Mouse (Mus musculus) neural tube, embryonic 15.5 days (tissue): ENCODE results near the gene Cops8. TPM values are rescaled to one million over a fixed set of nuclear protein-coding genes. Genes with fewer than 3 reads are reported as not detected.

Experiments used
- ATAC-seq: fragments of 200-750 bp; cut with Nextera tagmentation; 2 replicates; pipeline ENCODE4 v1.8.0; 2017; ENCODE audit warnings: mild to moderate bottlenecking, moderate TSS enrichment, moderate library complexity; ENCODE audit not compliant: low FRiP score
- H3K27ac ChIP-seq: fragments of 300-500 bp; sonication (generic); replicated peaks from 2 replicates; pipeline ENCODE4 v1.5.1; 2015; ENCODE audit warnings: mild to moderate bottlenecking, inconsistent platforms
- H3K27me3 ChIP-seq: fragments of 300-500 bp; sonication (generic); replicated peaks from 2 replicates; pipeline ENCODE4 v1.6.1; 2015; ENCODE audit warnings: inconsistent platforms
- H3K36me3 ChIP-seq: fragments of 300-500 bp; sonication (generic); 2 replicates; pipeline ENCODE4 v1.6.1; 2015; ENCODE audit warnings: inconsistent platforms
- H3K4me1 ChIP-seq: fragments of 300-500 bp; sonication (generic); 2 replicates; pipeline ENCODE4 v1.6.1; 2015; ENCODE audit warnings: inconsistent platforms
- H3K4me2 ChIP-seq: fragments of 300-500 bp; sonication (generic); 2 replicates; pipeline ENCODE4 v1.6.1; 2015; ENCODE audit warnings: inconsistent platforms, mild to moderate bottlenecking, moderate library complexity
- H3K4me3 ChIP-seq: fragments of 300-500 bp; sonication (generic); replicated peaks from 2 replicates; pipeline ENCODE4 v1.5.1; 2015; ENCODE audit warnings: mild to moderate bottlenecking, inconsistent platforms
- H3K9ac ChIP-seq: fragments of 300-500 bp; sonication (generic); replicated peaks from 2 replicates; pipeline ENCODE4 v1.6.1; 2015; ENCODE audit warnings: mild to moderate bottlenecking, inconsistent platforms
- H3K9me3 ChIP-seq: fragments of 300-500 bp; sonication (generic); replicated peaks from 2 replicates; pipeline ENCODE4 v1.6.1; 2016; ENCODE audit warnings: inconsistent platforms
- WGBS: fragments of 180-500 bp; shearing (Covaris S2); methylation state at CpG from one replicate; pipeline ENCODE4 v1.1.7; 2015; ENCODE audit warnings: mixed read lengths; 5-methylcytosine and 5-hydroxymethylcytosine counted together
- polyA plus RNA-seq: library from polyadenylated mRNA; unstranded; fragments of >200 nt; fragmentation: Nextera tagmentation; extraction: Ambion mirVana; gene quantifications from 2 replicates; pipeline ENCODE4 v1.2.1, GENCODE M21; 2015

Gene Cops8
- 163 and 171 TPM in 2 replicates for polyA plus RNA-seq

GRCm38 (mm10) chr1:90602759-90603560 lies at the start of gene Cops8:
Cops8 (plus strand) TSS chr1:90602981.
- H3K9me3 ChIP-seq: no peaks in the 10 kb centered on the region
- WGBS: 5% methylated on average over 48 of the region's 48 CpGs
- peak within 1 kb of the TSS; percentile 77 for H3K27ac ChIP-seq
- peak within 1 kb of the TSS; percentile 66 for H3K9ac ChIP-seq
- H3K4me1 ChIP-seq: peaks cover 16% of the 10 kb centered on the region
- peak within 1 kb of the TSS; percentile 73 for H3K4me2 ChIP-seq
- H3K27me3 ChIP-seq: peaks cover 11% of the 10 kb centered on the region
- peak; percentile 99 for ATAC-seq
- peak within 1 kb of the TSS; percentile 57 for H3K4me3 ChIP-seq
- peaks cover 26% of the 10 kb centered on the region for H3K36me3 ChIP-seq

GRCm38 (mm10) chr1:90557140-90557539 lies 45.6 kb upstream of the Cops8 start:
- Histone ChIP-seq H3K9me3 (no peaks in the 10 kb centered on the region; the same call in 1 of the 2 replicates), H3K4me1 (peaks cover 4% of the 10 kb centered on the region; the same call in 1 of the 2 replicates), H3K27ac (no peak overlapping the region), H3K4me2 (no peak overlapping the region), H3K4me3 (no peak overlapping the region), H3K9ac (no peak overlapping the region), H3K27me3 (no peaks in the 10 kb centered on the region), H3K36me3 (no peaks in the 10 kb centered on the region)
- WGBS: 90% methylated on average over 1 of the region's 1 CpGs
- no peak for ATAC-seq

GRCm38 (mm10) chr1:90560942-90561726 lies 41.6 kb upstream of the Cops8 start:
- Histone ChIP-seq H3K36me3 (no peaks in the 10 kb centered on the region), H3K4me1 (peaks cover 5% of the 10 kb centered on the region; the same call in 1 of the 2 replicates), H3K4me2 (no peak overlapping the region), H3K9ac (no peak overlapping the region), H3K4me3 (no peak overlapping the region), H3K9me3 (no peaks in the 10 kb centered on the region; the same call in 1 of the 2 replicates), H3K27me3 (no peaks in the 10 kb centered on the region), H3K27ac (no peak overlapping the region)
- whole genome bisulfite sequencing: 19% methylated on average over 5 of the region's 5 CpGs
- ATAC-seq: no peak

GRCm38 (mm10) chr1:90563945-90564344 lies 38.8 kb upstream of the Cops8 start:
- H3K36me3 ChIP-seq: no peaks in the 10 kb centered on the region
- peaks cover 16% of the 10 kb centered on the region for H3K4me1 ChIP-seq
- no peaks in the 10 kb centered on the region for H3K27me3 ChIP-seq
- no peak overlapping the region for H3K9ac ChIP-seq
- WGBS: 86% methylated on average over 3 of the region's 3 CpGs
- H3K4me2 ChIP-seq: no peak overlapping the region
- no peak for ATAC-seq
- H3K9me3 ChIP-seq: no peaks in the 10 kb centered on the region
- H3K27ac ChIP-seq: no peak overlapping the region
- no peak overlapping the region for H3K4me3 ChIP-seq

- ATAC-seq: no peak
- Histone ChIP-seq H3K9ac (no peak overlapping the region), H3K4me3 (no peak overlapping the region), H3K9me3 (no peaks in the 10 kb centered on the region), H3K4me1 (peaks cover 12% of the 10 kb centered on the region), H3K27ac (no peak overlapping the region), H3K27me3 (no peaks in the 10 kb centered on the region), H3K4me2 (no peak overlapping the region), H3K36me3 (no peaks in the 10 kb centered on the region)
- WGBS: 48% methylated on average over 15 of the region's 15 CpGs
These were observed 35.9 kb upstream of the Cops8 start for GRCm38 (mm10) chr1:90566664-90567440.

GRCm38 (mm10) chr1:90573831-90574230 lies 28.9 kb upstream of the Cops8 start:
- Histone ChIP-seq H3K9ac (no peak overlapping the region), H3K27me3 (no peaks in the 10 kb centered on the region), H3K4me2 (no peak overlapping the region), H3K9me3 (no peaks in the 10 kb centered on the region), H3K36me3 (no peaks in the 10 kb centered on the region), H3K4me1 (peaks cover 8% of the 10 kb centered on the region; the same call in 1 of the 2 replicates), H3K27ac (no peak overlapping the region), H3K4me3 (no peak overlapping the region)
- no peak for ATAC-seq
- WGBS: 93% methylated on average over 6 of the region's 6 CpGs

- WGBS: 16% methylated on average over 3 of the region's 3 CpGs
- no peak for ATAC-seq
- H3K4me2 ChIP-seq: no peak overlapping the region
- no peak overlapping the region for H3K4me3 ChIP-seq
- H3K4me1 ChIP-seq: peaks cover 8% of the 10 kb centered on the region; the same call in 1 of the 2 replicates
- H3K27me3 ChIP-seq: no peaks in the 10 kb centered on the region
- no peaks in the 10 kb centered on the region for H3K9me3 ChIP-seq
- H3K9ac ChIP-seq: no peak overlapping the region
- H3K27ac ChIP-seq: no peak overlapping the region
- no peaks in the 10 kb centered on the region for H3K36me3 ChIP-seq
These were observed 27.9 kb upstream of the Cops8 start for GRCm38 (mm10) chr1:90574845-90575244.

GRCm38 (mm10) chr1:90577417-90577816 lies 25.4 kb upstream of the Cops8 start:
- Histone ChIP-seq H3K27me3 (no peaks in the 10 kb centered on the region), H3K4me1 (peaks cover 8% of the 10 kb centered on the region; the same call in 1 of the 2 replicates), H3K9ac (no peak overlapping the region), H3K9me3 (no peaks in the 10 kb centered on the region), H3K4me2 (no peak overlapping the region), H3K27ac (no peak overlapping the region), H3K36me3 (no peaks in the 10 kb centered on the region), H3K4me3 (no peak overlapping the region)
- WGBS: 85% methylated on average over 5 of the region's 5 CpGs
- ATAC-seq: no peak

GRCm38 (mm10) chr1:90582635-90583034 lies 20.1 kb upstream of the Cops8 start:
- no peak overlapping the region for H3K9ac ChIP-seq
- no peak overlapping the region for H3K27ac ChIP-seq
- no peak overlapping the region for H3K4me3 ChIP-seq
- H3K4me1 ChIP-seq: no peaks in the 10 kb centered on the region
- no peaks in the 10 kb centered on the region for H3K27me3 ChIP-seq
- H3K36me3 ChIP-seq: no peaks in the 10 kb centered on the region
- WGBS: 81% methylated on average over 7 of the region's 7 CpGs
- no peak for ATAC-seq
- no peak overlapping the region for H3K4me2 ChIP-seq
- no peaks in the 10 kb centered on the region for H3K9me3 ChIP-seq

- H3K9ac ChIP-seq: no peak overlapping the region
- ATAC-seq: no peak
- WGBS: 57% methylated on average over 9 of the region's 9 CpGs
- no peak overlapping the region for H3K4me2 ChIP-seq
- H3K27me3 ChIP-seq: peaks cover 9% of the 10 kb centered on the region; the same call in 1 of the 2 replicates
- H3K9me3 ChIP-seq: no peaks in the 10 kb centered on the region
- H3K4me3 ChIP-seq: no peak overlapping the region
- no peaks in the 10 kb centered on the region for H3K36me3 ChIP-seq
- H3K27ac ChIP-seq: no peak overlapping the region
- no peaks in the 10 kb centered on the region for H3K4me1 ChIP-seq
These were observed 14.6 kb upstream of the Cops8 start for GRCm38 (mm10) chr1:90588021-90588734.

- Histone ChIP-seq H3K4me1 (no peaks in the 10 kb centered on the region), H3K9ac (no peak overlapping the region), H3K27ac (no peak overlapping the region), H3K9me3 (no peaks in the 10 kb centered on the region), H3K27me3 (peaks cover 18% of the 10 kb centered on the region), H3K36me3 (no peaks in the 10 kb centered on the region), H3K4me3 (no peak overlapping the region), H3K4me2 (no peak overlapping the region)
- 17% methylated on average over 2 of the region's 2 CpGs for WGBS
- ATAC-seq: 0 out of 2 replicates have a peak, but pooled peaks have one; percentile 45
These were observed 12.0 kb upstream of the Cops8 start for GRCm38 (mm10) chr1:90590797-90591196.
